Mouse (Mus musculus): ENCODE data around the gene Ccndbp1. TPM values are rescaled to one million over a fixed set of nuclear protein-coding genes. Genes with fewer than 3 reads are reported as not detected.
"Not testable (repeated sequence)": the region's sequence is repeated elsewhere in the genome, so short reads cannot be mapped to it uniquely, and the experiment has no call there.

Gene Ccndbp1
- polyA plus RNA-seq, 1 experiment from 2014 or later, result 55.6 TPM

- WGBS, result 25% methylated on average over 5 of the region's 5 CpGs
- no peaks in the 10 kb centered on the region for H3K9me3 ChIP-seq (ENCODE audit: control insufficient read depth, low read length)
- peak overlapping the region; percentile 81 for H3K9ac ChIP-seq (ENCODE audit: low read depth, low read length)
- H3K4me3 ChIP-seq (ENCODE audit: low read depth, low read length), result peak overlapping the region; percentile 81
- ATAC-seq (ENCODE audit: low FRiP score) (no peak), DNase-seq (ENCODE audit: low spot score) (no peak)
- H3K4me1 ChIP-seq (replicated peaks; ENCODE audit: control insufficient read depth, insufficient read depth, low read length), result no peaks in the 10 kb centered on the region; the same call in 1 of the 2 replicates
- H3K4me2 ChIP-seq (replicated peaks; ENCODE audit: low read depth, low read length), result peak overlapping the region; percentile 77
- H3K36me3 ChIP-seq (ENCODE audit: control insufficient read depth, insufficient read depth, low read length), result 0 out of 2 replicates have a peak, but pooled peaks cover 2% of the 10 kb centered on the region
- H3K27ac ChIP-seq (ENCODE audit: low read depth, low read length), result no peak overlapping the region
- H3K27me3 ChIP-seq (ENCODE audit: control insufficient read depth, insufficient read depth, low read length), result no peaks in the 10 kb centered on the region
These were observed 971 bp downstream of the Ccndbp1 start for GRCm38 (mm10) chr2:121009071-121009677.

- Histone ChIP-seq H3K9me3 (ENCODE audit: control insufficient read depth, low read length) (no peaks in the 10 kb centered on the region), H3K9ac (ENCODE audit: low read depth, low read length) (no peak overlapping the region), H3K27me3 (ENCODE audit: control insufficient read depth, insufficient read depth, low read length) (no peaks in the 10 kb centered on the region), H3K4me3 (ENCODE audit: low read depth, low read length) (no peak overlapping the region), H3K27ac (ENCODE audit: low read depth, low read length) (no peak overlapping the region), H3K4me1 (replicated peaks; ENCODE audit: control insufficient read depth, insufficient read depth, low read length) (no peaks in the 10 kb centered on the region; the same call in 1 of the 2 replicates), H3K36me3 (ENCODE audit: control insufficient read depth, insufficient read depth, low read length) (0 out of 2 replicates have a peak, but pooled peaks cover 2% of the 10 kb centered on the region), H3K4me2 (replicated peaks; ENCODE audit: low read depth, low read length) (no peak overlapping the region)
- ATAC-seq (ENCODE audit: low FRiP score), result no peak
- no peak for DNase-seq (ENCODE audit: low spot score)
- WGBS, result 90% methylated on average over 9 of the region's 9 CpGs
These were observed 4.5 kb downstream of the Ccndbp1 start for GRCm38 (mm10) chr2:121012676-121013075.

GRCm38 (mm10) chr2:121015507-121015906, 7.3 kb downstream of the Ccndbp1 start:
- ATAC-seq (ENCODE audit: low FRiP score) (no peak), DNase-seq (ENCODE audit: low spot score) (no peak)
- no peak overlapping the region for H3K4me3 ChIP-seq (ENCODE audit: low read depth, low read length)

GRCm38 (mm10) chr2:121016226-121016625, 8.0 kb downstream of the Ccndbp1 start:
- H3K4me3 ChIP-seq (ENCODE audit: low read depth, low read length), result no peak overlapping the region
- H3K9ac ChIP-seq (ENCODE audit: low read depth, low read length), result no peak overlapping the region
- no peaks in the 10 kb centered on the region for H3K9me3 ChIP-seq (ENCODE audit: control insufficient read depth, low read length)
- H3K27me3 ChIP-seq (ENCODE audit: control insufficient read depth, insufficient read depth, low read length), result no peaks in the 10 kb centered on the region
- H3K4me1 ChIP-seq (replicated peaks; ENCODE audit: control insufficient read depth, insufficient read depth, low read length), result no peaks in the 10 kb centered on the region
- ATAC-seq (ENCODE audit: low FRiP score) (no peak), DNase-seq (ENCODE audit: low spot score) (no peak)
- H3K4me2 ChIP-seq (replicated peaks; ENCODE audit: low read depth, low read length), result no peak overlapping the region
- H3K27ac ChIP-seq (ENCODE audit: low read depth, low read length), result no peak overlapping the region
- WGBS, result 90% methylated on average over 9 of the region's 9 CpGs
- H3K36me3 ChIP-seq (ENCODE audit: control insufficient read depth, insufficient read depth, low read length), result 0 out of 2 replicates have a peak, but pooled peaks cover 2% of the 10 kb centered on the region

More at GRCm38 (mm10) chr2:121015507-121015906, 7.3 kb downstream of the Ccndbp1 start:
- Histone ChIP-seq H3K27ac (ENCODE audit: low read depth, low read length) (no peak overlapping the region), H3K36me3 (ENCODE audit: control insufficient read depth, insufficient read depth, low read length) (0 out of 2 replicates have a peak, but pooled peaks cover 2% of the 10 kb centered on the region), H3K4me2 (replicated peaks; ENCODE audit: low read depth, low read length) (no peak overlapping the region), H3K27me3 (ENCODE audit: control insufficient read depth, insufficient read depth, low read length) (no peaks in the 10 kb centered on the region), H3K9me3 (ENCODE audit: control insufficient read depth, low read length) (no peaks in the 10 kb centered on the region), H3K9ac (ENCODE audit: low read depth, low read length) (no peak overlapping the region), H3K4me1 (replicated peaks; ENCODE audit: control insufficient read depth, insufficient read depth, low read length) (no peaks in the 10 kb centered on the region)
- WGBS, result 88% methylated on average over 2 of the region's 2 CpGs

GRCm38 (mm10) chr2:121017151-121017550, 8.9 kb downstream of the Ccndbp1 start:
- ATAC-seq (ENCODE audit: low FRiP score) (no peak), DNase-seq (ENCODE audit: low spot score) (no peak)
- Histone ChIP-seq H3K9ac (ENCODE audit: low read depth, low read length) (no peak overlapping the region), H3K27me3 (ENCODE audit: control insufficient read depth, insufficient read depth, low read length) (no peaks in the 10 kb centered on the region), H3K4me3 (ENCODE audit: low read depth, low read length) (no peak overlapping the region), H3K4me2 (replicated peaks; ENCODE audit: low read depth, low read length) (no peak overlapping the region), H3K36me3 (ENCODE audit: control insufficient read depth, insufficient read depth, low read length) (0 out of 2 replicates have a peak, but pooled peaks cover 2% of the 10 kb centered on the region), H3K9me3 (ENCODE audit: control insufficient read depth, low read length) (no peaks in the 10 kb centered on the region), H3K27ac (ENCODE audit: low read depth, low read length) (no peak overlapping the region), H3K4me1 (replicated peaks; ENCODE audit: control insufficient read depth, insufficient read depth, low read length) (no peaks in the 10 kb centered on the region)
- WGBS, result 86% methylated on average over 1 of the region's 1 CpGs

GRCm38 (mm10) chr2:121022918-121023317, 14.7 kb downstream of the Ccndbp1 start:
- WGBS, result 80% methylated on average over 5 of the region's 5 CpGs
- no peak for ATAC-seq (ENCODE audit: low FRiP score)

GRCm38 (mm10) chr2:121036733-121037341, 28.6 kb downstream of the Ccndbp1 start, which contains the start of gene Epb42:
Gene Epb42, minus strand, starts transcription at chr2:121037072.
- H3K4me3 ChIP-seq (ENCODE audit: low read depth, low read length), result no peak within 1 kb of the TSS
- 69% methylated on average over 5 of the region's 5 CpGs for WGBS

More at GRCm38 (mm10) chr2:121022918-121023317, 14.7 kb downstream of the Ccndbp1 start:
- H3K4me2 ChIP-seq (replicated peaks; ENCODE audit: low read depth, low read length), result no peak overlapping the region
- no peaks in the 10 kb centered on the region for H3K27me3 ChIP-seq (ENCODE audit: control insufficient read depth, insufficient read depth, low read length)
- no peak overlapping the region for H3K27ac ChIP-seq (ENCODE audit: low read depth, low read length)
- no peak for DNase-seq (ENCODE audit: low spot score)
- no peaks in the 10 kb centered on the region for H3K4me1 ChIP-seq (replicated peaks; ENCODE audit: control insufficient read depth, insufficient read depth, low read length)
- no peak overlapping the region for H3K9ac ChIP-seq (ENCODE audit: low read depth, low read length)
- H3K9me3 ChIP-seq (ENCODE audit: control insufficient read depth, low read length), result no peaks in the 10 kb centered on the region
- H3K4me3 ChIP-seq (ENCODE audit: low read depth, low read length), result no peak overlapping the region
- no peaks in the 10 kb centered on the region for H3K36me3 ChIP-seq (ENCODE audit: control insufficient read depth, insufficient read depth, low read length)

GRCm38 (mm10) chr2:121038851-121039250, 30.6 kb downstream of the Ccndbp1 start:
- not testable (repeated sequence) for H3K4me2 ChIP-seq (replicated peaks; ENCODE audit: low read depth, low read length); H3K27ac ChIP-seq (ENCODE audit: low read depth, low read length); H3K4me3 ChIP-seq (ENCODE audit: low read depth, low read length); H3K27me3 ChIP-seq (ENCODE audit: control insufficient read depth, insufficient read depth, low read length); H3K9me3 ChIP-seq (ENCODE audit: control insufficient read depth, low read length); H3K36me3 ChIP-seq (ENCODE audit: control insufficient read depth, insufficient read depth, low read length); ATAC-seq (ENCODE audit: low FRiP score); H3K9ac ChIP-seq (ENCODE audit: low read depth, low read length); DNase-seq (ENCODE audit: low spot score); H3K4me1 ChIP-seq (replicated peaks; ENCODE audit: control insufficient read depth, insufficient read depth, low read length)
- 89% methylated on average over 1 of the region's 1 CpGs for WGBS

More at GRCm38 (mm10) chr2:121036733-121037341, 28.6 kb downstream of the Ccndbp1 start, which contains the start of gene Epb42:
- no peak within 1 kb of the TSS for H3K27ac ChIP-seq (ENCODE audit: low read depth, low read length)
- no peaks in the 10 kb centered on the region for H3K4me1 ChIP-seq (replicated peaks; ENCODE audit: control insufficient read depth, insufficient read depth, low read length)
- H3K4me2 ChIP-seq (replicated peaks; ENCODE audit: low read depth, low read length), result no peak within 1 kb of the TSS
- DNase-seq (ENCODE audit: low spot score) (no peak), ATAC-seq (ENCODE audit: low FRiP score) (no peak)
- H3K9ac ChIP-seq (ENCODE audit: low read depth, low read length), result no peak within 1 kb of the TSS
- H3K36me3 ChIP-seq (ENCODE audit: control insufficient read depth, insufficient read depth, low read length), result no peaks in the 10 kb centered on the region
- H3K9me3 ChIP-seq (ENCODE audit: control insufficient read depth, low read length), result no peaks in the 10 kb centered on the region
- H3K27me3 ChIP-seq (ENCODE audit: control insufficient read depth, insufficient read depth, low read length), result no peaks in the 10 kb centered on the region
